Mouse (Mus musculus) myocyte (in vitro differentiated cells): ENCODE data around the gene Parp3.

ENCODE experiments used
- CEBPB ChIP-seq: IDR thresholded peaks from 2 replicates; pipeline ENCODE4 v1.6.1; 2011; ENCODE audit warnings: mild to moderate bottlenecking, moderate library complexity; ENCODE audit not compliant: poor library complexity, insufficient read depth, severe bottlenecking
- E2F4 ChIP-seq: IDR thresholded peaks from one replicate; pipeline ENCODE4 v1.6.1; 2011; ENCODE audit warnings: mild to moderate bottlenecking, control low read depth, moderate library complexity; ENCODE audit not compliant: insufficient read depth
- MAX ChIP-seq: IDR thresholded peaks from one replicate; pipeline ENCODE4 v1.6.1; 2011; ENCODE audit warnings: low read depth, mild to moderate bottlenecking, control low read depth
- MYOD1 ChIP-seq, 3 experiments: IDR thresholded peaks; one replicate each; pipeline ENCODE4 v1.6.1; 2011; ENCODE audit warnings: control low read depth in 2 of 3, low read depth in 2 of 3, mild to moderate bottlenecking in 2 of 3, moderate library complexity in 1 of 3; ENCODE audit not compliant: insufficient read length in 2 of 3, control insufficient read depth in 1 of 3
- MYOG ChIP-seq, 3 experiments: IDR thresholded peaks; one replicate each; pipeline ENCODE4 v1.6.1; 2011; ENCODE audit warnings: control low read depth in 2 of 3, low read depth in 2 of 3, mild to moderate bottlenecking in 2 of 3; ENCODE audit not compliant: insufficient read length in 2 of 3, control insufficient read depth in 1 of 3, insufficient read depth in 1 of 3
- POLR2A ChIP-seq: IDR thresholded peaks from one replicate; pipeline ENCODE4 v1.6.1; 2011; ENCODE audit warnings: low read depth, mild to moderate bottlenecking, control low read depth, moderate library complexity; ENCODE audit not compliant: insufficient read length
- POLR2AphosphoS2 ChIP-seq: IDR thresholded peaks from one replicate; pipeline ENCODE4 v1.6.1; 2011; ENCODE audit warnings: low read depth, control low read depth; ENCODE audit not compliant: insufficient read length
- SRF ChIP-seq: IDR thresholded peaks from one replicate; pipeline ENCODE4 v1.6.1; 2011; ENCODE audit warnings: low read depth; ENCODE audit not compliant: control insufficient read depth, insufficient read length
- TCF12 ChIP-seq: IDR thresholded peaks from one replicate; pipeline ENCODE4 v1.6.1; 2011; ENCODE audit warnings: mild to moderate bottlenecking, control low read depth; ENCODE audit not compliant: poor library complexity, insufficient read depth, severe bottlenecking
- TCF3 ChIP-seq: IDR thresholded peaks from one replicate; pipeline ENCODE4 v1.6.1; 2011; ENCODE audit warnings: low read depth, control low read depth; ENCODE audit not compliant: insufficient read length
- USF1 ChIP-seq: IDR thresholded peaks from one replicate; pipeline ENCODE4 v1.6.1; 2011; ENCODE audit warnings: low read depth, mild to moderate bottlenecking, control low read depth, moderate library complexity

GRCm38 (mm10) chr9:106463122-106464063 is 13.4 kb downstream of the Parp3 start:
- TF ChIP-seq POLR2A (no peak), E2F4 (no peak), SRF (no peak), MAX (no peak), USF1 (no peak), MYOG (IDR thresholded peaks at IDR 0.05; ENCODE audit: control insufficient read depth in 1 of 3, insufficient read depth in 1 of 3, insufficient read length in 2 of 3, low read depth in 2 of 3) (no peak), POLR2AphosphoS2 (no peak), TCF12 (no peak), CEBPB (no peak), TCF3 (no peak), MYOD1 (IDR thresholded peaks at IDR 0.05; ENCODE audit: control insufficient read depth in 1 of 3, insufficient read length in 2 of 3, low read depth in 2 of 3) (no peak)
